27 mouse cellular contexts compared by ENCODE assay signal in genomic region chr11:121118106-121118505, GRCm38 (mm10). TPM values are rescaled to one million over a fixed set of nuclear protein-coding genes. Genes with fewer than 3 reads are reported as not detected.
DNase-seq lines count a peak whose midpoint lies in the region; ATAC-seq and TF ChIP-seq lines count a peak whose summit lies in the region.
"Had no signal": no experiment of that assay in that cellular context is flagged by ENCODE, and none has a peak within 500 bp of the region (broad histone marks: within the 10 kb centered on the region; RNA-seq: fewer than 3 reads in every experiment).

No protein-coding gene starts in this region.

- no peak overlapping the region for H3K4me3 ChIP-seq in forebrain, embryonic 10.5 days
- H3K4me3 ChIP-seq in forebrain, embryonic 15.5 days, result no peak overlapping the region
- no peak overlapping the region for H3K4me3 ChIP-seq in thymus, adult 2 months (ENCODE audit: control insufficient read depth, insufficient read depth, low read length)
- H3K4me3 ChIP-seq in hindbrain, embryonic 13.5 days, result no peak overlapping the region
- H3K4me3 ChIP-seq: forebrain, embryonic 12.5 days; hindbrain, embryonic 10.5 days; layer of hippocampus, adult 2 months; limb, embryonic 10.5 days; lung, embryonic 15.5 days had no signal

- no peaks in the 10 kb centered on the region for H3K9me3 ChIP-seq in forebrain, embryonic 10.5 days
- no peaks in the 10 kb centered on the region for H3K9me3 ChIP-seq in forebrain, embryonic 15.5 days
- H3K9me3 ChIP-seq in hindbrain, embryonic 13.5 days, result no peaks in the 10 kb centered on the region
- H3K9me3 ChIP-seq: forebrain, embryonic 12.5 days; hindbrain, embryonic 10.5 days; limb, embryonic 10.5 days; lung, embryonic 15.5 days had no signal

- no peaks in the 10 kb centered on the region for H3K27me3 ChIP-seq in forebrain, embryonic 10.5 days (ENCODE audit: poor library complexity, severe bottlenecking)
- no peaks in the 10 kb centered on the region for H3K27me3 ChIP-seq in forebrain, embryonic 15.5 days
- H3K27me3 ChIP-seq in thymus, adult 2 months (ENCODE audit: control insufficient read depth, insufficient read depth, low read length), result no peaks in the 10 kb centered on the region
- H3K27me3 ChIP-seq in hindbrain, embryonic 13.5 days, result no peaks in the 10 kb centered on the region
- H3K27me3 ChIP-seq: forebrain, embryonic 12.5 days; lung, embryonic 15.5 days had no signal

- no peak overlapping the region for H3K4me2 ChIP-seq in forebrain, embryonic 15.5 days (replicated peaks)
- no peak overlapping the region for H3K4me2 ChIP-seq in hindbrain, embryonic 13.5 days
- H3K4me2 ChIP-seq: forebrain, embryonic 12.5 days; liver, embryonic 11.5 days; lung, embryonic 15.5 days; midbrain, embryonic 11.5 days had no signal

- no peak for TF ChIP-seq POLR2A in thymus, adult 2 months (IDR thresholded peaks at IDR 0.05; ENCODE audit: control insufficient read depth, extremely low read depth, insufficient read depth, low read length, poor library complexity)

- no peak overlapping the region for H3K9ac ChIP-seq in forebrain, embryonic 15.5 days (replicated peaks)
- H3K9ac ChIP-seq in hindbrain, embryonic 13.5 days, result no peak overlapping the region
- H3K9ac ChIP-seq: forebrain, embryonic 12.5 days; lung, embryonic 15.5 days had no signal

- no peaks in the 10 kb centered on the region for H3K36me3 ChIP-seq in forebrain, embryonic 10.5 days (replicated peaks)
- no peaks in the 10 kb centered on the region for H3K36me3 ChIP-seq in forebrain, embryonic 15.5 days
- no peaks in the 10 kb centered on the region for H3K36me3 ChIP-seq in thymus, adult 2 months (ENCODE audit: control insufficient read depth, insufficient read depth, low read length)
- no peaks in the 10 kb centered on the region for H3K36me3 ChIP-seq in hindbrain, embryonic 13.5 days
- H3K36me3 ChIP-seq: forebrain, embryonic 12.5 days; hindbrain, embryonic 10.5 days; limb, embryonic 10.5 days; lung, embryonic 15.5 days had no signal

- 93% methylated on average over 18 of the region's 18 CpGs for WGBS in forebrain, embryonic 10.5 days
- 91% methylated on average over 18 of the region's 18 CpGs for WGBS in forebrain, embryonic 15.5 days
- WGBS in thymus, adult 2 months, result 94% methylated on average over 18 of the region's 18 CpGs
- WGBS in hindbrain, embryonic 13.5 days, result 95% methylated on average over 18 of the region's 18 CpGs

- no peak for TF ChIP-seq CTCF in thymus, adult 2 months (IDR thresholded peaks at IDR 0.05; ENCODE audit: borderline replicate concordance, control insufficient read depth, extremely low read depth, insufficient read depth, low read length, poor library complexity)

- H3K27ac ChIP-seq in forebrain, embryonic 10.5 days, result 0 out of 2 replicates have a peak overlapping the region, but pooled peaks have one; percentile 15
- H3K27ac ChIP-seq in forebrain, embryonic 15.5 days (replicated peaks), result no peak overlapping the region
- H3K27ac ChIP-seq in thymus, adult 2 months (ENCODE audit: control insufficient read depth, insufficient read depth, low read length), result no peak overlapping the region
- H3K27ac ChIP-seq in hindbrain, embryonic 13.5 days, result no peak overlapping the region
- H3K27ac ChIP-seq: forebrain, embryonic 12.5 days; hindbrain, embryonic 10.5 days; layer of hippocampus, adult 2 months; limb, embryonic 10.5 days; lung, embryonic 15.5 days had no signal

- H3K4me1 ChIP-seq in forebrain, embryonic 10.5 days, result peaks cover 16% of the 10 kb centered on the region
- H3K4me1 ChIP-seq in forebrain, embryonic 15.5 days, result no peaks in the 10 kb centered on the region
- no peaks in the 10 kb centered on the region for H3K4me1 ChIP-seq in thymus, adult 2 months (replicated peaks; ENCODE audit: control insufficient read depth, insufficient read depth, low read length)
- H3K4me1 ChIP-seq in hindbrain, embryonic 13.5 days (replicated peaks), result no peaks in the 10 kb centered on the region
- H3K4me1 ChIP-seq: limb, embryonic 10.5 days had no signal

- DNase-seq in forebrain, embryonic 10.5 days (ENCODE audit: extremely low spot score, low spot score), result no peak
- DNase-seq in thymus, postnatal 14 days, result peak; percentile 16
- DNase-seq in thymus, adult 2 months, result no peak
- DNase-seq in MEL-GATA-1-ER (ENCODE audit: extremely low read depth, low read depth), result peak; percentile 79
- peak; percentile 90 for DNase-seq in testis, postnatal 14 days (ENCODE audit: low spot score)
- DNase-seq in frontal cortex, postnatal 10 days (ENCODE audit: low spot score in 2 of 2), result no peak
- DNase-seq: cerebellum, adult 2 months; cerebellum, postnatal 36 days; gastrocnemius, postnatal 14 days; kidney, adult 8-10 months; kidney, postnatal 14 days; layer of hippocampus, postnatal 36 days; lung, postnatal 4 days; retina, postnatal 1 day; thymus, adult 18-20 months had no signal

- ATAC-seq in forebrain, embryonic 15.5 days (replicated peaks), result no peak
- ATAC-seq in hindbrain, embryonic 13.5 days (ENCODE audit: low FRiP score), result no peak

RNA-seq across cellular contexts. Expression of gene Tex19.2, which starts 0.4 kb away (rescaled TPM):
- polyA plus RNA-seq in forebrain, embryonic 10.5 days (2016; fragmentation: Nextera tagmentation; extraction: Ambion mirVana), result 0.06 TPM in 1 of 2 replicates, not detected in the other
- not detected in 2 replicates for polyA plus RNA-seq in forebrain, embryonic 15.5 days (2015; fragmentation: Nextera tagmentation; extraction: Ambion mirVana)
- 0.04 and 0.08 TPM in 2 replicates for polyA plus RNA-seq in thymus, adult 2 months (2012; rRNA removed)
- polyA plus RNA-seq in hindbrain, embryonic 13.5 days (2015; fragmentation: Nextera tagmentation; extraction: Ambion mirVana), result not detected in 2 replicates
- polyA plus RNA-seq: cerebellum, adult 2 months; forebrain, embryonic 12.5 days; frontal cortex, adult 2 months; heart, embryonic 16.5 days; hindbrain, embryonic 10.5 days; limb, embryonic 10.5 days; liver, embryonic 11.5 days; lung, embryonic 15.5 days; midbrain, embryonic 11.5 days; neural tube, embryonic 11.5 days had no signal

RNA-seq across cellular contexts. Expression of gene Tex19.1, which starts 27.8 kb away (rescaled TPM):
- not detected in 2 replicates for polyA plus RNA-seq in forebrain, embryonic 10.5 days (2016; fragmentation: Nextera tagmentation; extraction: Ambion mirVana)
- not detected in 2 replicates for polyA plus RNA-seq in forebrain, embryonic 15.5 days (2015; fragmentation: Nextera tagmentation; extraction: Ambion mirVana)
- 0.08 TPM in 1 of 2 replicates, not detected in the other for polyA plus RNA-seq in thymus, adult 2 months (2012; rRNA removed)
- polyA plus RNA-seq in hindbrain, embryonic 13.5 days (2015; fragmentation: Nextera tagmentation; extraction: Ambion mirVana), result not detected in 2 replicates
- polyA plus RNA-seq: forebrain, embryonic 12.5 days; heart, embryonic 16.5 days; hindbrain, embryonic 10.5 days; limb, embryonic 10.5 days; lung, embryonic 15.5 days; midbrain, embryonic 11.5 days; neural tube, embryonic 11.5 days had no signal

RNA-seq across cellular contexts. Expression of gene Sectm1a, which starts 37.1 kb away (rescaled TPM):
- not detected in 2 replicates for polyA plus RNA-seq in forebrain, embryonic 10.5 days (2016; fragmentation: Nextera tagmentation; extraction: Ambion mirVana)
- not detected in 2 replicates for polyA plus RNA-seq in forebrain, embryonic 15.5 days (2015; fragmentation: Nextera tagmentation; extraction: Ambion mirVana)
- 2.4 and 2.7 TPM in 2 replicates for polyA plus RNA-seq in thymus, adult 2 months (2012; rRNA removed)
- polyA plus RNA-seq in hindbrain, embryonic 13.5 days (2015; fragmentation: Nextera tagmentation; extraction: Ambion mirVana), result not detected in 2 replicates
- polyA plus RNA-seq: cerebellum, adult 2 months; forebrain, embryonic 12.5 days; frontal cortex, adult 2 months; hindbrain, embryonic 10.5 days; limb, embryonic 10.5 days; midbrain, embryonic 11.5 days; neural tube, embryonic 11.5 days had no signal

RNA-seq across cellular contexts. Expression of gene Uts2r, which starts 42.0 kb away (rescaled TPM):
- polyA plus RNA-seq in forebrain, embryonic 10.5 days (2016; fragmentation: Nextera tagmentation; extraction: Ambion mirVana), result 0.09 TPM in 1 of 2 replicates, not detected in the other
- 0.18 TPM in 1 of 2 replicates, not detected in the other for polyA plus RNA-seq in forebrain, embryonic 15.5 days (2015; fragmentation: Nextera tagmentation; extraction: Ambion mirVana)
- 0.75 and 1.5 TPM in 2 replicates for polyA plus RNA-seq in thymus, adult 2 months (2012; rRNA removed)
- 0.19 and 0.30 TPM in 2 replicates for polyA plus RNA-seq in hindbrain, embryonic 13.5 days (2015; fragmentation: Nextera tagmentation; extraction: Ambion mirVana)
- polyA plus RNA-seq: forebrain, embryonic 12.5 days; liver, embryonic 11.5 days; lung, embryonic 15.5 days; midbrain, embryonic 11.5 days; neural tube, embryonic 11.5 days had no signal

RNA-seq across cellular contexts. Expression of gene Sectm1b, which starts 54.7 kb away (rescaled TPM):
- polyA plus RNA-seq in forebrain, embryonic 10.5 days (2016; fragmentation: Nextera tagmentation; extraction: Ambion mirVana), result not detected in 2 replicates
- not detected in 2 replicates for polyA plus RNA-seq in forebrain, embryonic 15.5 days (2015; fragmentation: Nextera tagmentation; extraction: Ambion mirVana)
- 0.97 and 1.2 TPM in 2 replicates for polyA plus RNA-seq in thymus, adult 2 months (2012; rRNA removed)
- polyA plus RNA-seq in hindbrain, embryonic 13.5 days (2015; fragmentation: Nextera tagmentation; extraction: Ambion mirVana), result not detected in 2 replicates
- polyA plus RNA-seq: cerebellum, adult 2 months; forebrain, embryonic 12.5 days; frontal cortex, adult 2 months; hindbrain, embryonic 10.5 days; limb, embryonic 10.5 days; liver, embryonic 11.5 days; lung, embryonic 15.5 days; midbrain, embryonic 11.5 days; neural tube, embryonic 11.5 days had no signal

Comparison
In these comparisons a context has a peak if more than half of its experiments do, and no peak if none do; other contexts are left out.
1. DNase-seq: peak in thymus, postnatal 14 days (single experiment), MEL-GATA-1-ER (single experiment) and testis, postnatal 14 days (single experiment); none in forebrain, embryonic 10.5 days (single experiment), thymus, adult 2 months (single experiment) and frontal cortex, postnatal 10 days (0 of 2).